Mouse (Mus musculus) urinary bladder, postnatal 14 days (tissue): Measurements from ENCODE around the gene Usp44.

Experiments used
- DNase-seq: peaks from one replicate; pipeline ENCODE4 v3.0.0; 2021; ENCODE audit warnings: low spot score

Gene Usp44

DNA sequence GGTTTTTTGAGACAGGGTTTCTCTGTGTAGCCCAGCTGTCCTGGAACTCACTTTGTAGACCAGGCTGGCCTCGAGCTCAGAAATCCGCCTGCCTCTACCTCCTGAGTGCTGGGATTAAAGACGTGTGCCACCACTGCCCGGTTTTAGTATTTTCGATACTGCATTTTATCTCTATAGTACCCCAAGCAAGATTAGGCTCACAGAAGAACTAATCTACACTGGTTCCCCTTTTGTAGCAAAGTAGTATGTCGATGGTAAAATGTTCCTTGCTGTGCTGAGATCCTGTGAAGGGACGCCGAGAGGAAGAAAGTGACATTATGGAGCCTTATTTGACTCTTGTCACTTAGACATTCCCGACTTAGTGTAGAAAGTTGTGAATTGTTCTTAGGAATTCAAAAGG, 23.8 kb downstream of the Usp44 start:
- DNase-seq = no peak

GRCm38 (mm10) chr10:93856095-93856494, 24.7 kb downstream of the Usp44 start:
- DNase-seq = no peak

- DNase-seq = no peak
These were observed 37.0 kb downstream of the Usp44 start for GRCm38 (mm10) chr10:93868401-93868800.

DNA sequence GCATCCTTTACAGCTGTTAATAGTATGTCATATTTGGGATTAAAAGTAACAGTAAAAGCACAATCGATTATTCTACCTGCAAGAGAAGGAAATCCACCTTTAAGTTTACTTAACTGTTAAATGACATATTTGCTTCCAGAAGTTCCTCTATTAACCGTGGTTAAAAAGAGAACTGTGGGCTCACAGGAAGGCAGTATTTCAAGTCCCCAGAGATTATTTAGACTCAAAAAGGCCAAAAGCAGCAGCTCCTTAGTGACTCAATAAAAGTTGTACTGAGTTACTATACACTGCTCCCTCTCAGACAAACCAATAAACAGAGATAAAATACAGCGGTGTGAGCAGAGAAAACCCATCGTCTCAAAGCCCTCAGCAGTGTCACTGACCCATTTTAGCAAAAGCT, 37.5 kb downstream of the Usp44 start:
- no peak for DNase-seq

DNA sequence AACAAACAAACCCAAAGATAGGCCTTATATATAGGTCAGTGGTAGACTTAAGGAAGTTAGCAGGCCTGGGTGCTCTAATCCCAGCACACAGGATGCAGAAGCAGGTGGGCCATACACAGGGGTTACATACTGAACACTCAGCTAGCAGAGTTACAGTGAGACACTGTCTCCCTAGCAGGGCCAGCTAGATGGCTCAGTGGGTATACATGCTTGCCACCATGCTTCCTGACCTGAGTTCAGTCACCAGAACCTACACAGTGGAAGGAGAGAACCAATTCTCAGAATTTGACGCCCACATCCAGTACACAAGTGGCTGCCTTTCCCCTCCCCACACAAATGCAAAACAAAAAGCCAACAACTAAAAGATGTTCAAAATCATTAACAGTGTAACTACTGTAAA, 45.4 kb downstream of the Usp44 start:
- no peak for DNase-seq

- DNase-seq = no peak
These were observed 47.4 kb downstream of the Usp44 start for GRCm38 (mm10) chr10:93878732-93879131.

DNA sequence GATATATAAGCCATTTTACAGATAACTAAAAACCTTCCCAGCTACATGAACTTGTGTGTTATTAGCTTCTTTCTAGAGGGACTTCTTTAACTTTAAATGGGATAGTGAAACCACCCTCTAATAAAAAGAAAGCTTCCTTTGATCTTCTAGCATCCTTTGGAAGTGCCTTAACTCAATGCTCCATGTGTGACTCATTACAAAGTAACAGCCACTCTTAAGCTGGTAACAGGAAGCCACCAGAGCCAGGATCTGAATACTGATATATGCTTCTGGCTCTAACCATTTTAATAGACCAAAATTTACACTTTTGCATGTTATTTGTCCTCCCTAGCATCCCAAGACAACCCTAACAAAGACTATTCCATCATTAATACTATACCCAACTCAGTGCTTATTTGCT, 50.6 kb downstream of the Usp44 start:
- DNase-seq = no peak

GRCm38 (mm10) chr10:93882738-93883364, 51.5 kb downstream of the Usp44 start:
- DNase-seq = no peak

- DNase-seq = no peak
These were observed 54.6 kb downstream of the Usp44 start for GRCm38 (mm10) chr10:93885839-93886477.

DNA sequence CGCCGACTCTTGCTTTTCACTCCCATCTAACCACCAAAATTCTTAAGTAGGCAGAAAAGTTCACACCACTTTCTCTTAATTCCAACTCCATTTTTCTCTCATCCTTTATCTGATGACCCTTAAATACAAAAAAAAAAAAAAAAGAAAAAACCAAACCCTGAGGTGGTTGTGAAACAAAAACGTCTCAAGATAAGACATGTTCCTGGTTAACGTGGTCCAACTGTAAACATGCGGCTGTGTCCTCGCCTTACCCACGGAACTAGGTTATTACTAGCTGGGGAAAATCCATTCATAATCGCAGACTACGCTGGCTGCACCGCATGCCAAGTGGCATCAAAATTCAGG, 57.2 kb downstream of the Usp44 start:
- no peak for DNase-seq

DNA sequence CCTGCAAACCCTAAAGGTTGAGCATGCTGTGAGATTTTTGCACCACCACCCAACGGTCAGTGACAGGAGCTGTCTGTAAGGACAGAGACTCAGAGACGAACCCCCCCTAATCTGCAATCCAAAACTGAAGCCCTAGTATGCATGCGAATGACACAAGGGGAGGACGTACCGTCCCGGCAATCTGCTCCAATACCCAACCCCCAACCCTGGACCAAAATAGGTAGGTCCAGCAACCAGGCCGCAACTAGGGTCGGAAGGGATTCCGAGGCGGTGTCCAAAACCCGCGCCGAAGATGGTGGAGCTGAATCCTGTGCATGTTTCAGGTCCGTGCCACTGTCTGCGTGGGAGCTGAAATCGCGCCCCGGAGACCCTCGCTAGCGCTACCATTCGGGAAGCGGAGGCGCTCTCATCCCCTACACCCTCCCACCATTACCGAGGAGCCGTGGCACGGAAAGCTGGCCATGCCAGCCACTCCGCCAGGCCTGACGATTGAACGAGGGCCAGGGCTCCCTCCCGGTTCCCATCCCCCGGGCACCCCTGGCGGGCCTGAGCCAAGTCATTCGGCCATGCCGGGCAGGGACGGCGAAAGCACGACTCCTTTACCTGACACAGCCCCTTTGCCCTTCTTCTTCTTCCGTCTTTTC, 57.7 kb downstream of the Usp44 start:
- peak; percentile 4 for DNase-seq

DNA sequence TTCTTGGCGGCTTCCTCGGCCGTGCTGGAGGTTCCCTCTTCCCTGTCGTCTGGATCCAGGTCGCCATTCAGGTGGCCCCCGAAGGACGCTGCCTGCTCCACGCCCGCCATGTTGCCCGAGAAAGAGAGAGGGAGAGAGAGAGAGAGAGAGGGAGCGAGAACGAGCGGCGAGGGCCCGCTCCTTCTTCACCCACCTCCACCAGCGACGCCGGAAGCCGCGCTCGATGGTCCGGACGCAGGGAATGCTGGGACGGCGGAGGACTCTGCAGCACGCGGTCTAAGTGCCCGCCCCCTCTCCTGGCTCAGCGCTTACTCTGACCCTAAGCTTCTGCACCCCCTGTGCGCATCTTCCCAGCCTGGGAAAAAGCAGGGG, 58.2 kb downstream of the Usp44 start:
- DNase-seq = peak; percentile 87

- DNase-seq = peak; percentile 5
These were observed 58.6 kb downstream of the Usp44 start for GRCm38 (mm10) chr10:93889976-93890375.

DNA sequence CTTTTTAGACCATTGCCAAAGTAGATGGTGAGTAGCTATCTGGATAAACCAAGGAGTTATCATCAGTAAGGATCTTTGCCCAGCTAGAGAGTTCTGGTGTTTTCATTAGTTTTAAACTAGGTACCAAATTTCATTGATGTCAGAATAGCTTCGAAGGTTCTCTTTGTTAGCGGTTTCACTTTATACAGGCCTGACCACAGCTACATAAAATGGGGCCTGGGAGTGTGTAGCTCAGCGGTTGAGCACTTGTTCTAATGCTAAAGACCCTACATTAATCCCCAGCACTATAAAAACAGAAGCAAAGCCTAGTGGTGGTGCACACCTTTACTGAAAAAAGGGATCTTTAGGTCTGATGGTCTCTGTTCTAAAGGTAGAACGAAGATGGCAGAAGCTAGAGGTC, 59.2 kb downstream of the Usp44 start:
- DNase-seq = no peak

DNA sequence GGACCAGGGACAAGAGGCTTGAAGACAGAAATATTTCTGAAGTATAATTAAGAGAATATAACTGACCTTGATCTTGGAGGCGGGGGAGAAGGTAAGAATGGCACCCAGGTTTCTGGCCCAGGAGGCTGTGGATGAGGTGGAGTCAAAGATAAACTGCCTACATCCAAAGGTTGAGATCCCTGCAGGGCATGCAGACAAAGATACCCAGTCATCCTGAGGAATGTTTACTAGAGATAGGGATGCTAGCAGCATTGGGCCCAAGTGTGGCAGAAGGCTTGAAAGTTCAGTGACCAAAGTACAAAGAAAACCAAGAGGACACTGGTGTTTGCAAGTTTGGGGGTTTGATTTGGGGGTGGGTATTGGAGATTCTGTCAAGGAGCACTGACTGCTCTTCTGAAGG, 59.7 kb downstream of the Usp44 start:
- DNase-seq = no peak

DNA sequence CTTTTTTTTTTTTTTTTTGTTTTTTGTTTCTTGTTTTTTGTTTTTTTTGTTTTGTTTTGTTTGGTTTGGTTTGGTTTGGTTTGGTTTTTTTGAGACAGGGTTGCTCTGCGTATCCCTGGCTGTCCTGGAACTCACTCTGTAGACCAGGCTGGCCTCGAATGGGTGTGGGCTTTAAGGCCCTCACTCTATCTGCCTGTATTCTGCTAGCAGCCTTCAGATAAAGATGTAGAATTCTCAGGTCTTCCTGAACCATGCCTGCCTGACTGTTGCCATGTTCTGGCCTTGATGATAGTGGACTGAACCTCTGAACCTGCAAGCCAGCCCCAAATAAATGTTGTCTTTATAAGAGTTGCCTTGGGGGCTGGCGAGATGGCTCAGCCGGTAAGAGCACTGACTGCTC, 61.2 kb downstream of the Usp44 start:
- DNase-seq = no peak

- DNase-seq = no peak
These were observed 65.8 kb downstream of the Usp44 start, which contains the start of gene Metap2 for GRCm38 (mm10) chr10:93897043-93897646. Metap2 (minus strand) TSS chr10:93897093.

- no peak for DNase-seq
These were observed 67.9 kb downstream of the Usp44 start for GRCm38 (mm10) chr10:93899303-93899702.

DNA sequence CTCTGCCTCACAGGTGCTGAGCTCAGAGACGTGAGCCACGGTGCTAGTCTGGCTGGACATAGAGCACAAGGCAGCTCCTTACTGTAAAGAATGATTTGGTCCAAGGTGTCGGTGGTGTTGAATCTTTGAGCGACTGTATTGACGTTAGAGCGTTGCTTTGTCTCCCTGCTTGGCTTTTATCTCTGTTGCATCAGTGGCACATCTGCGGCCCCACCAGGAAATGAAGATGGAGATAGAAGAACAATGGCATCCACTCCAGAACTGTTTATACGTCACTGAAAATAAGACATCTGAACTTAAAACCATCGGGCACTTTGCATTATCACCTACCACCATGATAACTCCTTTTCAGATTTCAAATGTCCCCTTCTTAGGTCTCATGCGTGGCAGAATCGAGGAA, 68.6 kb downstream of the Usp44 start:
- no peak for DNase-seq

DNA sequence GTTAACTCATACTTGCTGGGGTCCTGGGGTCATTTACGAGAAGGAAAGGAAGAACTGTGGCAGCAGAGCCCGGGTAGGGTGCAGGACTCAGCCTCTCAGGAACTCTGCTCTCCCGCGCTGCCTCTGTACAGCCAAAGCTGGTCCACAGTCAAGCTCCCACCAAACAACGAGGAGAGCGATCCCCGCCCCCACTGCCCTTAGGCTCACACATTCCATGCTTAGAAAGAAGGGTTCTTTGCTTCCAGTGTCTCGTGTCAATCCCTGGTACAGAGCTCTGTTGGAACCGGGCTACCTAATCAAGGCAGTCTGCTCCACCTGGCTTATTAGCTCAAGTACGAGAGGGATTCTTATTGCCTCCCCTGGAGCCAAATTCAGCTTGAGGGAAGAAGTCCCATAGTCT, 76.0 kb downstream of the Usp44 start:
- no peak for DNase-seq
